Mouse (Mus musculus): ENCODE results near the gene Mical2. TPM values are rescaled to one million over a fixed set of nuclear protein-coding genes. Genes with fewer than 3 reads are reported as not detected.

Gene Mical2
- polyA plus RNA-seq, 1 experiment from 2014 or later: 15.3 TPM

GRCm38 (mm10) chr7:112274611-112275010 lies 49.0 kb downstream of the Mical2 start:
- DNase-seq: no peak
- Histone ChIP-seq H3K36me3 (ENCODE audit: insufficient read depth) (peaks cover 4% of the 10 kb centered on the region; the same call in 1 of the 2 replicates), H3K27me3 (ENCODE audit: insufficient read depth, low read length) (no peaks in the 10 kb centered on the region), H3K9ac (no peak overlapping the region), H3K4me1 (ENCODE audit: insufficient read depth) (peaks cover 35% of the 10 kb centered on the region), H3K9me3 (ENCODE audit: low read depth, low read length) (no peaks in the 10 kb centered on the region), H3K4me2 (no peak overlapping the region), H3K4me3 (ENCODE audit: low read depth, low read length) (no peak overlapping the region), H3K27ac (ENCODE audit: low read depth) (no peak overlapping the region; the same call in 1 of the 2 replicates)
- no peak for ATAC-seq (ENCODE audit: insufficient read depth)
- WGBS: 48% methylated on average over 2 of the region's 2 CpGs
- TF ChIP-seq CTCF (IDR thresholded peaks at IDR 0.05; ENCODE audit: low read depth): no peak

- TF ChIP-seq CTCF (IDR thresholded peaks at IDR 0.05; ENCODE audit: low read depth): no peak
- no peak overlapping the region for H3K4me3 ChIP-seq (ENCODE audit: low read depth, low read length)
- WGBS: 44% methylated on average over 3 of the region's 3 CpGs
- peaks cover 4% of the 10 kb centered on the region; the same call in 1 of the 2 replicates for H3K36me3 ChIP-seq (ENCODE audit: insufficient read depth)
- peaks cover 30% of the 10 kb centered on the region for H3K4me1 ChIP-seq (ENCODE audit: insufficient read depth)
- DNase-seq (no peak), ATAC-seq (ENCODE audit: insufficient read depth) (no peak)
- H3K9me3 ChIP-seq (ENCODE audit: low read depth, low read length): no peaks in the 10 kb centered on the region
- H3K4me2 ChIP-seq: no peak overlapping the region
- H3K27me3 ChIP-seq (ENCODE audit: insufficient read depth, low read length): no peaks in the 10 kb centered on the region
- no peak overlapping the region for H3K9ac ChIP-seq
- H3K27ac ChIP-seq (ENCODE audit: low read depth): peak overlapping the region; percentile 24; the same call in 1 of the 2 replicates
These were observed 49.4 kb downstream of the Mical2 start for GRCm38 (mm10) chr7:112275093-112275492.

GRCm38 (mm10) chr7:112275883-112276282 lies 50.2 kb downstream of the Mical2 start:
- Histone ChIP-seq H3K9ac (no peak overlapping the region), H3K4me3 (ENCODE audit: low read depth, low read length) (no peak overlapping the region), H3K27me3 (ENCODE audit: insufficient read depth, low read length) (no peaks in the 10 kb centered on the region), H3K4me1 (ENCODE audit: insufficient read depth) (peaks cover 23% of the 10 kb centered on the region), H3K9me3 (ENCODE audit: low read depth, low read length) (no peaks in the 10 kb centered on the region), H3K36me3 (ENCODE audit: insufficient read depth) (peaks cover 4% of the 10 kb centered on the region; the same call in 1 of the 2 replicates), H3K4me2 (no peak overlapping the region), H3K27ac (ENCODE audit: low read depth) (peak overlapping the region; percentile 24; the same call in 1 of the 2 replicates)
- no peak for DNase-seq
- no peak for TF ChIP-seq CTCF (IDR thresholded peaks at IDR 0.05; ENCODE audit: low read depth)
- no peak for ATAC-seq (ENCODE audit: insufficient read depth)
- WGBS: 12% methylated on average over 2 of the region's 2 CpGs

GRCm38 (mm10) chr7:112276823-112277222 lies 51.2 kb downstream of the Mical2 start:
- Histone ChIP-seq H3K27me3 (ENCODE audit: insufficient read depth, low read length) (no peaks in the 10 kb centered on the region), H3K4me2 (no peak overlapping the region), H3K4me1 (ENCODE audit: insufficient read depth) (peaks cover 18% of the 10 kb centered on the region), H3K36me3 (ENCODE audit: insufficient read depth) (no peaks in the 10 kb centered on the region), H3K27ac (ENCODE audit: low read depth) (peak overlapping the region; percentile 43; the same call in 1 of the 2 replicates), H3K9ac (no peak overlapping the region), H3K4me3 (ENCODE audit: low read depth, low read length) (no peak overlapping the region), H3K9me3 (ENCODE audit: low read depth, low read length) (no peaks in the 10 kb centered on the region)
- 32% methylated on average over 4 of the region's 4 CpGs for whole genome bisulfite sequencing
- TF ChIP-seq CTCF (IDR thresholded peaks at IDR 0.05; ENCODE audit: low read depth): no peak
- ATAC-seq (ENCODE audit: insufficient read depth) (no peak), DNase-seq (no peak)

GRCm38 (mm10) chr7:112278648-112279047 lies 53.0 kb downstream of the Mical2 start:
- 16% methylated on average over 4 of the region's 4 CpGs for WGBS
- no peak for TF ChIP-seq CTCF (IDR thresholded peaks at IDR 0.05; ENCODE audit: low read depth)
- Histone ChIP-seq H3K4me2 (no peak overlapping the region), H3K36me3 (ENCODE audit: insufficient read depth) (no peaks in the 10 kb centered on the region), H3K4me1 (ENCODE audit: insufficient read depth) (peaks cover 18% of the 10 kb centered on the region), H3K27me3 (ENCODE audit: insufficient read depth, low read length) (no peaks in the 10 kb centered on the region), H3K9ac (no peak overlapping the region), H3K9me3 (ENCODE audit: low read depth, low read length) (no peaks in the 10 kb centered on the region), H3K4me3 (ENCODE audit: low read depth, low read length) (no peak overlapping the region), H3K27ac (ENCODE audit: low read depth) (peak overlapping the region; percentile 16; the same call in 1 of the 2 replicates)
- DNase-seq: no peak
- ATAC-seq (ENCODE audit: insufficient read depth): no peak

- H3K36me3 ChIP-seq (ENCODE audit: insufficient read depth): no peaks in the 10 kb centered on the region
- WGBS: 16% methylated on average over 3 of the region's 3 CpGs
These were observed 54.8 kb downstream of the Mical2 start for GRCm38 (mm10) chr7:112280474-112280873.

GRCm38 (mm10) chr7:112283606-112284310 lies 58.1 kb downstream of the Mical2 start:
- Histone ChIP-seq H3K27me3 (ENCODE audit: insufficient read depth, low read length) (no peaks in the 10 kb centered on the region), H3K27ac (ENCODE audit: low read depth) (no peak overlapping the region), H3K9me3 (ENCODE audit: low read depth, low read length) (no peaks in the 10 kb centered on the region), H3K4me2 (no peak overlapping the region), H3K9ac (no peak overlapping the region), H3K4me3 (ENCODE audit: low read depth, low read length) (no peak overlapping the region), H3K36me3 (ENCODE audit: insufficient read depth) (no peaks in the 10 kb centered on the region), H3K4me1 (ENCODE audit: insufficient read depth) (no peaks in the 10 kb centered on the region)
- TF ChIP-seq CTCF (IDR thresholded peaks at IDR 0.05; ENCODE audit: low read depth): no peak
- WGBS: 71% methylated on average over 9 of the region's 9 CpGs
- no peak for ATAC-seq (ENCODE audit: insufficient read depth)
- DNase-seq: no peak

More at GRCm38 (mm10) chr7:112280474-112280873, 54.8 kb downstream of the Mical2 start:
- DNase-seq (no peak), ATAC-seq (ENCODE audit: insufficient read depth) (no peak)
- Histone ChIP-seq H3K4me1 (ENCODE audit: insufficient read depth) (peaks cover 10% of the 10 kb centered on the region), H3K27ac (ENCODE audit: low read depth) (no peak overlapping the region), H3K27me3 (ENCODE audit: insufficient read depth, low read length) (no peaks in the 10 kb centered on the region), H3K9ac (no peak overlapping the region), H3K4me2 (no peak overlapping the region), H3K9me3 (ENCODE audit: low read depth, low read length) (no peaks in the 10 kb centered on the region), H3K4me3 (ENCODE audit: low read depth, low read length) (no peak overlapping the region)
- TF ChIP-seq CTCF (IDR thresholded peaks at IDR 0.05; ENCODE audit: low read depth): no peak

Measured in lung, embryonic 14.5 days (tissue).